Mouse (Mus musculus) regulatory T cell (primary cell): ENCODE measurements around the gene Ttc22.

Experiments
- in situ Hi-C: fragments of 300-600 bp; cut with MboI, MseI; formaldehyde crosslinking; loops from one replicate; pipeline ENCODE4 v1.15.1; 2025; ENCODE audit warnings: high pct_unique_total_duplicates

The Ttc22 gene

DNA sequence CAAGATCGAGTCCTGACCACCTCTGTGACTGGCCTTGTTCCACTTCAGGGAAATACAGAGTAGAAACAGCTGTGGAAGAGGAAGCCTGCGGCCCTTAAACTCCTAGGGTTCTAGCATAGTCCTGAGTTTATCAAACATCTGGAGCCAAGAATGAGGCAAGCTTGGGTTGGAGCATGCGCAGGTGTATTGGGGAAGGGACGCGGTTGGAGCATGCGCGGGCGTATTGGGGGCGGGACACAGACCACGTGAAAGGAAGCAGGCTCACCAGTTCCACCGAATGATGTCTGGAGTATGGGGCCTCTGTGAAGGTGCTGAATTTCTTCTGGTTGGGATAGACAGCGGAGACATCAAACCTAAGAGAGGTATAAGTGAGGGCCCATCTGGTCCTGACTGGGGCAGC, 6.6 kb upstream of the Ttc22 start:
- in situ Hi-C loops: no loop called here

DNA sequence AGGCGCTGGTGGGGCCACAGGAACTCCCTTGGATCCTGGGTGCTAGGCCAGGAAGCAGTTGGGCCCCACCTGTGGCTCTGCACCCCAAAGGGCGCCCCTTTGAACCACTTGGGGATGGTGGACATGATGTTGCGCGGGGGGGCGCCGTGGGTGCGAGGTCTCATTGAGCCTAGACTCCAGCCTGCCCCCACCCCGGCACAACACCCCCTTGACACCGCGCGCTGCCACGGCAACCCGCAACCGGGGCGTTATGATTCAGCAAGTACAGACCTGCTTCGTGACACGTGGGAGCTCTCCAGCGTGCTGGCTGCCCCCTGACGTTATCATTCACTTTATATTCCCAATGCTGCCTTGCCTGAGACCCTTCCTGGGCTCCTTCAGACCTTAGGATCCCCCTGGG, 5.2 kb upstream of the Ttc22 start, which contains the start of gene Lexm:
Gene Lexm (minus strand): TSS at position 186 of the 400 bp plus-strand sequence.
- in situ Hi-C loops: no loop called here

DNA sequence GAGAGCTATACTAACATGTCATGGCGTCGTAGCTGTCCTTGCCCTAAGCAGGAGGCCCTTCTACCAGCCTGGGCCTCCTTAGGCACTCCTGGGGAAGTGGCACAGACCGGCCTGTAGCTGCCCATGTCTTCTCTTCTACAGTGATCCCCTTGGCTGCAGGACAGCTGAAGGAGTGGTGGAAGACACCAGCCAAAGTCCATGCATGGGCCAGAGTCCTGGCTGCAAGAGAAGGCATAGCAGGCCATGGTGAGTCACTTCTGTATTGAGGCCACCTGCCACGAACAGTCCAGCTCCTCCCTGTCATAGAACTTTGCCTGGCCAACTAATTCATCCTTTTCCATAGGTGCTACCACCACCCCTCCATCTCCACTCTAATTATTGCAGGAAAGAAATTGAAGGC, 3.3 kb upstream of the Ttc22 start:
- in situ Hi-C loops: no loop called here

DNA sequence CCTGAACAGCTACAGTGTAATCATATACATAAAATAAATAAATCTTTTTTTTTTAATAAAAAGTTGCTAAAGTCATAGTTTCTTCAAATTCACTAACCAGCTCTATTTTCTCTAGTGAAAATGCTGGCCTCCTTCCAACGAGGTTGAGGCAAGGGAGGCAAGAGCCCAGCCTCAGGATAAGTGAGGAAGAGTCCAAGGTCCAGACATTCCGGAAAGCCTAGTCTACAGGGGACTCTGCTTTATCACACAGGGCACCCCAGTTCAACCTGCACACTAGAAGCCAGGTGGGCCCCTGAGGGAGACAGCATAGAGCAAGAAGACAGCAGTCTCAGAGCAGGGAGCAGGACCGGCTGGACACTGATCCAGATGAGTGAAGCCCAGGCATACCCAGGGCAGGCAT, 804 bp upstream of the Ttc22 start:
- in situ Hi-C loops: loop anchor here (10.0 kb wide), 1 partner anchor 373 kb away; no protein-coding TSS in a partner anchor

DNA sequence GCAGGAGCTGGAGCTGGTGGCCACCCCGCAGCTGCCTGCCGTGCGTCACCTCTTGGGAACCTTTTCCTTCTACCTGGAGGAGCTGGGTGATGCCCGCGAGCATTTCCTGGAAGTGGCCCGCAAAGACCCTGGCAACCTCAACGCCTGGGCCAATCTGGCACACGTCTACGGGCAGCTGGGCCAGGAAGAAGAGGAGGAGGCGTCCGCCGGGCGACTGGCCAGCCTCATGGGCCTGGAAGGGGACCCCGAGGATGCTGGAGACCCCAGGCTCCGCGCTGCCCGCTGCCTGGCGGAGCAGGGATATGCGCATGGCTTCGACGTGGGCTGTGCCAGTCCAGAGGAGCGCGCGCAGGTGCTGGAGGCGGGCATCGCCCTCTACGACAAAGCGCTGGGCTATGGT, 480 bp downstream of the Ttc22 start:
- in situ Hi-C loops: loop anchor here (10.0 kb wide), 1 partner anchor 372 kb away; no protein-coding TSS in a partner anchor

DNA sequence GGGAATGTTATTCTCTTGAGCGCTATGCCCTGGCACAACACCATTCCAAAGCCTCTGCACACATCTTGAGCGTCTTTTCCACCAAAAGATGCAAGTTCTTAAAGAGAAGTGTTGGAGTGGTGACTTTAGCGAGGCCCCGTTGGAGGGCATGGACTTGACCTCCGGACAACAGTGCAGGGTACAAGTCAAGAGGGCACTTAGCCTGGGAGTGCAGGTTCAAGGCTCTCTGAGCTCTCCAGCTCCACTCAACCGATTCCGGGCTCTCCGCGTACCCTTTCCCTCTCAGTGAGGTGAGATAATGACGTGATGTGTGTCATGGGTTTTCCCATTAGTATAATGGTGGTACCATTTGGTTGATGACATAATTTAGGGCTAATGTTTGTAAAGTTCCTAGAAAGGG, 2.0 kb downstream of the Ttc22 start:
- in situ Hi-C loops: loop anchor here (10.0 kb wide), 1 partner anchor 371 kb away; no protein-coding TSS in a partner anchor

DNA sequence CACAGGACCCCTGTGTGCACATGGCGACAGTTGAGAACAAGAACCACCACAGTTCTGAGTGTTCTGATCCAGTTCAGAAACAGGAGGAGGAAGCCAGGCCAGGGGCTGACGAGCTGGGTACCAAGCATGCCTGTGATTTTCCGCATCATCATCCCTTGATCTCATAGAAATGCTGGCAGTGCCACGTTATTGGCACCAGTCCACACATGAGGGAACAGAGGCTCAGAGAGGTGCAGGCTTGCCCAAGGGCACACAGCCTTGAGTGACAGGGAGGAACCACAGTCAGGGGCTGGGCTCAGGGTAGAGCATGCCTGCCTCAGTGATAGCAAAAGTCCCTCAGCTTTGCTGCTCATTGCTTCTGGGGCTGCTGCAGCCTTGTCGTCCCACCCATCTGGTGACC, 5.6 kb downstream of the Ttc22 start:
- in situ Hi-C loops: loop anchor here (10.0 kb wide), 1 partner anchor 367 kb away; no protein-coding TSS in a partner anchor

DNA sequence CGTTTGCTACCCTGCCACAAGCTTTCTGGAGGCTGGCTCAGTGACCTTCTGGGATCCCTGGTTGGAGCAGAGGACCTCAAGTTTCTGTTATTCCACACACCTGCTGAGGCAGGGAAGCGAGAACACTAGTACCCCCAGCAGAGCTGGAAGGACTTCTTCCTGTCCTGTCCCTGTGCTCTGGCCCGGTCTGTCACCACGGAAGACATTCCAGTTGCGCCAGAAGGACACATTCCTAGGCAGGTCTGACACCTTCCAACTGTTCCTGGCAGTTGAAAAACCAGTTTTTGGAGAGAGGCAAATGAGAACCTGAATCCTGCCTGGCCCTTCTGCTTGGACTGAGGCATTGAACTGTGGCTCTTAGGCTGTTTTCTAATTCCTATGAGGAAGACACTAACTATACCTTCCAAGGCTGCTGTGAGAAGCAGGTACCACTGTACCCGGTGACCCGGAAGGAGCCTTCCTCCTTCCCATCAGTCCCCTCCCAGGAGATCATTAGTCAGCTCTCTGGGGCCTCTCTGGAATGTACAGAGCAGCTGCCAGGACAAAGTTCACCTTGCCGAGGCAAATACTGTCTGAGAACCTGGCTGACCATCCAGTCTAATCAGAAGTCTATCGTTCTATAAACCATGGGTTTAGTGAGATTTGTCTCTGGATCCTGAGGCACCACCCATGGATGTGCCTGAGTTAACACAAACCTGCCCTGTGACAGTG, 6.6 kb downstream of the Ttc22 start:
- in situ Hi-C loops: loop anchor here (10.0 kb wide), 1 partner anchor 366 kb away; no protein-coding TSS in a partner anchor

DNA sequence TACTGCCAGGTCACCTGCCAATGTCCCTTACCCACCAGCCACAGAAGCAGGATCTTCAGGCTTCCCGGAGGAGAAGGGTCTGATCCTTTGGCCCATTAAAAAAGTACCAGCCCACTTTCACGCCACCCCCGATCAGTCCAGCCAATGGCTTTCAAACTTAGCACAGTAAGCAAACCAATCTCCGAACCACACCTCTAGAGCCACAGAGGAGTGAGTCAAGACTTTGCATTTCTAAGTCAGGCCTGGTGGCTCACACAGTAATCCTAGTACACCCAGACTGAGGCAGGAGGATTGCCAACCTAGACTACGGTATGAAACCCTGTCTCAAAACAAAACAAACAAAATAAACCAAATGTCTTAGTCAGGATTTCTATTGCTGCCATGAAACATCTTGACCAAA, 7.1 kb downstream of the Ttc22 start:
- in situ Hi-C loops: loop anchor here (10.0 kb wide), 1 partner anchor 365 kb away; no protein-coding TSS in a partner anchor

DNA sequence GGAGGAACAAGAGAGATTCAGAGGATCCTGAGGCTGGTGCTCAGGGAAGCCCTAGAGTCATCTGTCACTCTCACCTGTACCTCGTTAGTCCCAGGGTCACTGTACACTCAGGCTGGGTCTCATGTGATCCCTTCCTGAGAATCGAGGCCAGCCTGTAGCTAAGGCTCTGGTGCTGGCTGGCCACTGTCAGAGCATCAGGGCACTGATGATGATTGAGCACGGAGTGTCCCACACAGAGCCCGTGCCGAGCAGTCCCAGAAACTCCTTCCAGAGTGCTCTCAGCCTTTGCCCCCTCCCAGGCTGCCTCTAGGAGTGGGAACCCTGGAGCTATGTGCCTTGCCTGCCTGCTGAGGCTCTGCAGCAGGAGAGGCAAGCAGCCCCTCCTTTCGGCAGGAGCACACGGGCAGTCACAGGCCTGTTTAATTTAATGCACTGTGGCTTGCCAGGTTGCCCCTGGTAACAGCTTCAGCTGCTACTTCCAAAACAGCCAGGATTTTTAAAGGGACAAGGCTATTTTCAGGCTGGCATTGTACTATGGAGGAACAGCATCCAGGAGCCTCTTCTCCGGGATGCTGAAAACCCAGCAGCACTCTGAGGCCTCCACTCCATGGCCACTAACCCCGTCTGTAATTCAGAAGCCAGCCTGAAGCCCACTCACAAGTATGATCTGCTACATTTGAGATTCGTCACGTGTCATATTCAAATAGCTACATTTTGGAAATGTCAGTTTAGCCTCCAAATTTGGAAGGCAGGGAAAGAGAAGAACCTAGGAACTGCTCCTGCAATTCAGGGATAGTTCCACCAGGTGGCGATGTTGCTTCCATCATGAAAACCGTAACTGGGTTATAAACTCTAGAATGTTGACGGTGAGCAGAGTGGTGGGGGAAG, 8.3 kb downstream of the Ttc22 start:
- in situ Hi-C loops: loop anchor here (5.0 kb wide), 1 partner anchor 77 kb away; no protein-coding TSS in a partner anchor

DNA sequence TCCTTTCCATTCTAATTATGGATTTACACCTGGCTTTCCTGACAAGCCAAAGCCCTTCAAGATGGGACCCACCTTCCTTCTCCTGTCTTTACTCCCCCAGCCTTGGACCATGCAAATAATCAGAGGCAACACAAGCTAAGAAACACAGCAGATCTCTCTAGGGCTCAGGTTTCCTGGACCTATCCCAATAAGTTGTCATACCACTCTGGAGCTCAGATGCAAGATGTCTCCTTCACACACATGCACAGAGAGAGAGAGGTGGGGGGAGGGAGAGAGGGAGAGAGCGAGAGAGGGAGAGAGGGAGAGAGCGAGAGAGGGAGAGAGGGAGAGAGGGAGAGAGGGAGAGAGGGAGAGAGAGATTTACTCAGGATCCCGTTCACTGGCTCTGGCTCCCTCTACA, 10.1 kb downstream of the Ttc22 start:
- in situ Hi-C loops: loop anchor here (5.0 kb wide), 1 partner anchor 75 kb away; no protein-coding TSS in a partner anchor

DNA sequence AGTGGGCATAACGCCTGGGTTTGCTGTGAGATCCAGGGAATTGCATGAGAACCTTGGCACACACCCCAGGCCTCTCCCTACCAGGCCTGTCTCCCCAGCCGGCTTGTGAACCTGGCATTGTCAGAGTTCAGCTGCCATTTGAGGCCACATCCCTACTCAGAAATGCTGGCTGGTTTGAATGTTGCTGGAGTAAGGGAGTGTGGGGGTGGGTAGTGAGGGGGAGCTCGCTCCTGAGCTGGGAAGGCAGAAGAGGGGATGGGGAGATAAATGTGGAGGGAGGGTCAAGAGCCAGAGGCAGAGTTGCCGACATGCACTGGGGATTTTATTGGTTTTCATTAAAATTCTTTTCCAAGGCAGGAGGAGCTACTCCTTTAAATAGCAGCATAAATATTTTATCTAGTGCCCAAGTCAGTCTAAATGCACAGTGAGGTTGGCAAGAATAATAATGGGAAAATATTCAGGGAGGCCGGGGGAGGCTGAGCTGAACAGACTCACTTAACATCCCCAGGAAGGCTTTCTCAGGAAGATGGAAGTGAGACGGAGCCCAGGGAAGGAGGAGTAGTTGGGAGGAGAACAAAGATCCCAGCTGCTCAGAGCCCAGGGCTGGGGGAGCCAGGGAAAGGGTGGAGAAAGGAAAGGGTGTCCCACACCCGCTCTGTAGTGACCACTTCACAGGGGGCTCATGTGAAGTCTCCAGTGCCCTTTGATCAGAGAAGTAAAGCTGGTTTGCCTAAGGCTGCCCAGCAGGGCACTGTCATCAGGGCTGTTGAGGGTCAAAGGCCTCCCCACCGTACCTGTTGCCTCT, 11.3 kb downstream of the Ttc22 start:
- in situ Hi-C loops: loop anchor here (5.0 kb wide), 1 partner anchor 74 kb away; no protein-coding TSS in a partner anchor

DNA sequence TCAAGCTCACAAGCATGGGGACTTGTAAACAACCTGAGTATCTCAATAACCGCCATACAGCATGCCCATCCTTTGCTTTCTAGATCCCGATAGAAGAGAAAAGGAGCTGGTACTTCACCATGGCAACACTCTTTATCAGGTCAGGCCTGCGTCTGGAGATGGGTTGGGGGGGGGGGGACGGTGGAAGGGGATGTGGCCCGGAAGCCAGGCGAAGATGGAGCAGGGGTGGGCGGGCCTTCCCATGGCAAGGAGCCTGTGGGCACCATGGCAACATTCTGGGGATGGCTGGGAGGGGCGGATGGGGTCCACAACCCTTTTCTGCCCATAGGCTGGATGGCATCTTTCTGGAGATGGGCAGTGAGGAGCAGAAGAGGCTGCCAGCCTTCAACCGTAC, 11.9 kb downstream of the Ttc22 start:
- in situ Hi-C loops: loop anchor here (5.0 kb wide), 1 partner anchor 73 kb away; no protein-coding TSS in a partner anchor

DNA sequence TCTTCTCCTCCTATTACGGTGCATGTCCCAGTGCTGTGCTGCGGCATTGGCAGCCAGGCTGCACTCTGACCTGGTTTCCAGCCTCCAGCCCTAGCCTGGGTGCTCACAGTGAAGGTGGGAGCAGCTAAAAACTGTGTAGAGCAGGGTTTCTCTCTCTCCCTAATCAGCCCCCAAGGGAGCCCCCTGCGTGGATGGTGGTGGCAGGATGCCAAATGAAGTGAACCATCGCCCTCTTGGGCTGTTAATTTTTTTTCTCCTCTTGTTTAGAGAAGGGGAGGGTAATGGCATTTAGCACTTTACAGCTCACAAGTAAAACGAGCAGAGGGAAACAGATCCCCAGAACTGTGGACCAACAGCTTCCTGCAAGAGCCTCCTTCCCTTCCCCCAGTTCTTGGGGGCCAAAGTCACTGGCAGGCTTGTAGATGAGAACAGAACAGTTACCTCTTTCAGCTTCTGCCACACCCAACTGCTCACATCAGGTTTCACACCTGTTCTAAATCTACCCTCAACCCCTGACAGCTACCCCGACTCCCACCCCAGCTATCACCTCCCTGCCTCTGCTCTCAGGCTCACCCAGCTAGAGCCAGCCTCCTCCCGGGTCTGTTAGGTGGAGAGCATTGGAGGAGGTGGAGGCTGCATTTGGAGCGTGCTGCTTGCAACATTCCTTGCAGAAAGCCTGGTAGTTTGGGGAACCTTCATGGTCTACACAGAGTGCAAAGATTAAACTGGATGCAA, 21.4 kb downstream of the Ttc22 start:
- in situ Hi-C loops: no loop called here

DNA sequence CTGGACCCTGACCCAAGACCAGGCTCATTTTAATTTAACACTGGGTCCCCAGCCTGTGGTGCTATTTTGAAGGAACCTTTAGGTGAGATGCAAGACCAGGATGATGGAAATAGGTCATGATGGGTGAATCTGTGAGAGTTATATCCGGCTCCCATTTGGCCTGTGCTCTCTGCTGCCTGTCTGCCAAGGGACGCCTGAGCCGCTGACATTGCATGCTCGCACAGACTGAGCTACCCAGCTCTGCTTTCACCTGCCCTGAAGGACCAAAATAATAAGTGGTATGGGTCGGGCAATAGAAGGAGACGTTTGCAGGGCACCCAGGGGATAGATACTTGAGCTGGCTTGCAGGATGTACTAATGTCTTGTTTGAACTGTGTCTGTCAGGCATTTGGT, 22.0 kb downstream of the Ttc22 start:
- in situ Hi-C loops: no loop called here

DNA sequence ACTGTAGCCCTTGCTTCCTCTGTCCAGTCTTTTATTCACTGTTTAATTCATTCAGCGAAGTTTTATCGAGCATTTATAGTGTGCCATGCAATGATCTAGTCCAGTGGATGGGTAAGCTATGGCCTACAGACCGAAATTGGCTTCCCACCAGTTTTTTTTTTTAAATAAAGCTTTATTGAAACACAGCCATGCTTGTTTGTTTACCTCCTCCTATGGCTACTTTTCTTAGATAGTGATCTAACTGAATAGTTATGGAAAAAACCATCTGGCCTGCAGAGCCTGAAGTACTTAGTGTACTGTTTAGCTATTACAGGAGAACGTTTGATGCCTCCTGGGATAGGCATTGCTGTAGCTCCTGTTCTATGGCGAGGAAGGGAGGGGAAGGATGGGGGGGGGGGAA, 23.6 kb downstream of the Ttc22 start:
- in situ Hi-C loops: no loop called here

DNA sequence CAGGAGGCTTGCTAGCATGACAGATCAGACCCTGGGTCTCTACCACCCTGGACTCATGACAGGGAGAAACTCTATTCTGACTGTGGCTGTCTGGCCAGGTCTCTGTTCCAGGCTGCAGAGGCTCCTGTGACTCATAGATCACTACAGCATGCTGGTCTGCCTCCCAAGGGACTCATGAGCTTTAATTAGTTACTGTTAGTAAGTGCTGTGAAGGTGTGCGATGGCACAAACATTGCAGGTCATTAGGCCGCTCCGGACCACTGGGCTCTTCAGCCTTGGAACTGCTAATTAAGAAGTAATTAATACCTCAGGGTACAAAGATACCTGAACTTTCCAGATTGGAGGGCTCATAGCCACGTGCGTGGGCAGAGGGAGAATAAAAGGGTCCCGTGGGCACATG, 24.9 kb downstream of the Ttc22 start:
- in situ Hi-C loops: no loop called here

DNA sequence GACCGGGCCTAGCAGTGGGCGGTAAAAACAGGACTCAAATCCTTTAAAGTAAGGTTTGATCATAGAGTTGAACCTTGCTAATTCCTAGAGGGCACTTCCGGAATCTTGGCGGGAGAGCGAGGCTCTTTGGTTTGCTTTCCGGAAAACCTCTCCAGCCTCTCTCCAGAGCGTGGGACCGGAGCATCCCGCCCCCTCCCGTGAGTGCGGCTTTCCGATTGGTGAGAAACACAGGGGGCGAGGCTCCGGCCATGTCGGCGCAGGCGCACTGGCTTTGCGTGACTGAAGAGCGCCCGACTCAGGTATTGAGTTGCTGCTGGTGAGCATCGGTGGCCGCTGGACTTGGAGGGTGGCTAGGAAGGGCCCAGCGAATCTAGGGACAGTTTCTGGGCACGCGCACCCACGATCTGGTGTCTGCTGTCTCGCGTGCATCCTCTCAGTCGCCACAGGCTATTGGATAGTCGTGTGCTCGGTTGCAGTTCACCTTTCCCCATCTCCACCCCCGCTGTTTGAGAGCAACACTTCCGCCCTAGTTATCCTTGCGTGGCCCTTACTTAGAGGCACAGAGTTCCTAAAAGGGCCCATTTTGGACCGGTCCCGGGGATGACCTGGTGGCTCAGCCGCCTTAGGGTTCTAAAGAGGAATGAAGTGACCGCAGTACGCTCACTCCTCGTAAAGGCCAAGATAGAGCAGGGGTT, 28.7 kb downstream of the Ttc22 start, which contains the start of gene Pars2:
Gene Pars2 (plus strand): TSS at position 237 of the 695 bp plus-strand sequence.
- in situ Hi-C loops: no loop called here

DNA sequence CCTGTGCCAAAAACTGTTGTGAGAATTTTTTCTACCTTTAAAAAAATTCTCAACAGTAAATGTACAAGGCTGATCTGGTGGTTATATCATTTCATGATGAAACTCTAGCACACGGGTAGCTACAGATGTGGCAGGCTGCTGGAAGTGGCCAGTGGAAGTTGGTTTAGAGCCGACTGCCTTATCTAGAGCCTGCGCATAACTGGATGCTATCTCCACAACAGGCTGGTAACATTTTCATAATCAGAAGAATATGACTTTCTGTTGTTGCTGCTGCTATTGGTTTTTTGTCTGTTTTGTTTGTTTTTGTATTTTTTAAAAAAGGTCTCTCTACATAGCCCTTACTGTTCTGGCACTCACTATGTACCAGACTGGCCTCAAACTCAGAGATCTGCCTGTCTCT, 30.3 kb downstream of the Ttc22 start:
- in situ Hi-C loops: no loop called here

DNA sequence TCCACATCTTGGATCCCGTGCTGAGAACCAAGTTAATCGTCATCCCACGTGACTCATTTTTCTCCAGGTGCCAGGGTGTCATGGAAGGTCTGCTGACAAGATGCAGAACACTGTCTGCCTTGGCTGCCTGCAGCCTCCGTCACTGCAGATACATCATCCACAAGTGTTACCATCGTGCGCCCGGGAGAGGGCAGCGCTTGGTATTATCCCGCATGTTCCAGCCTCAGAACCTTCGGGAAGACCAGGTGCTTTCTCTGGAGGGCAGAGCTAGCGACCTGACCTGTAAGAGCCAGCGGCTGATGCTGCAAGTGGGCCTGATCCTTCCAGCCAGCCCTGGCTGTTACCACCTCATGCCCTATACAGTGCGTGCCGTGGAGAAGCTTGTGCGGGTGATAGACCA, 30.8 kb downstream of the Ttc22 start:
- in situ Hi-C loops: no loop called here
